Mouse (Mus musculus) frontal cortex, postnatal 25 days (tissue): ENCODE data around the gene Samd11.

Source experiments
- DNase-seq, 2 experiments: peaks; one replicate each; pipeline ENCODE4 v3.0.0; 2022; ENCODE audit warnings: low spot score in 2 of 2

Gene Samd11

GRCm38 (mm10) chr4:156213134-156213533 is 42.3 kb downstream of the Samd11 start:
- no peak for DNase-seq

- DNase-seq = no peak
Measured at GRCm38 (mm10) chr4:156209963-156210635, 45.4 kb downstream of the Samd11 start.

GRCm38 (mm10) chr4:156208872-156209271 is 46.6 kb downstream of the Samd11 start:
- DNase-seq = no peak

GRCm38 (mm10) chr4:156203413-156204131 is 51.9 kb downstream of the Samd11 start:
- no peak for DNase-seq

- DNase-seq = peak in 1 of 2 experiments; percentile 55
Measured at GRCm38 (mm10) chr4:156203001-156203412, 52.5 kb downstream of the Samd11 start, which contains the start of gene AW011738. TSS of gene AW011738 (plus strand) at chr4:156203304.

GRCm38 (mm10) chr4:156202462-156202893 is 53.0 kb downstream of the Samd11 start:
- DNase-seq = no peak

- DNase-seq = no peak
Measured at GRCm38 (mm10) chr4:156200623-156201475, 54.6 kb downstream of the Samd11 start, which contains the start of gene Isg15. TSS of gene Isg15 (minus strand) at chr4:156200818.

- DNase-seq = peak; percentile 49 to 63
Measured at GRCm38 (mm10) chr4:156197829-156198205, 57.6 kb downstream of the Samd11 start.

- peak in 1 of 2 experiments; percentile 38 for DNase-seq
Measured at GRCm38 (mm10) chr4:156197131-156197828, 58.2 kb downstream of the Samd11 start, which contains the start of gene Agrn. TSS of gene Agrn (minus strand) at chr4:156197488.
